Mouse (Mus musculus) myocyte (in vitro differentiated cells): ENCODE measurements at regions not wholly inside any gene's neighbourhood (a gene's known extent, or its start where the extent isn't known, plus 50 kb on each side); places are given as distances from the start of the nearest gene placed in this dataset.

ENCODE experiments used
- MAX ChIP-seq: IDR thresholded peaks from one replicate; pipeline ENCODE4 v1.6.1; 2011; ENCODE audit warnings: low read depth, mild to moderate bottlenecking, control low read depth
- MYOD1 ChIP-seq, 3 experiments: IDR thresholded peaks; one replicate each; pipeline ENCODE4 v1.6.1; 2011; ENCODE audit warnings: control low read depth in 2 of 3, low read depth in 2 of 3, mild to moderate bottlenecking in 2 of 3, moderate library complexity in 1 of 3; ENCODE audit not compliant: insufficient read length in 2 of 3, control insufficient read depth in 1 of 3
- POLR2A ChIP-seq: IDR thresholded peaks from one replicate; pipeline ENCODE4 v1.6.1; 2011; ENCODE audit warnings: low read depth, mild to moderate bottlenecking, control low read depth, moderate library complexity; ENCODE audit not compliant: insufficient read length
- REST ChIP-seq: IDR thresholded peaks from one replicate; pipeline ENCODE4 v1.6.1; 2011; ENCODE audit warnings: mild to moderate bottlenecking, control low read depth, moderate library complexity; ENCODE audit not compliant: insufficient read depth, insufficient read length
- USF1 ChIP-seq: IDR thresholded peaks from one replicate; pipeline ENCODE4 v1.6.1; 2011; ENCODE audit warnings: low read depth, mild to moderate bottlenecking, control low read depth, moderate library complexity

DNA sequence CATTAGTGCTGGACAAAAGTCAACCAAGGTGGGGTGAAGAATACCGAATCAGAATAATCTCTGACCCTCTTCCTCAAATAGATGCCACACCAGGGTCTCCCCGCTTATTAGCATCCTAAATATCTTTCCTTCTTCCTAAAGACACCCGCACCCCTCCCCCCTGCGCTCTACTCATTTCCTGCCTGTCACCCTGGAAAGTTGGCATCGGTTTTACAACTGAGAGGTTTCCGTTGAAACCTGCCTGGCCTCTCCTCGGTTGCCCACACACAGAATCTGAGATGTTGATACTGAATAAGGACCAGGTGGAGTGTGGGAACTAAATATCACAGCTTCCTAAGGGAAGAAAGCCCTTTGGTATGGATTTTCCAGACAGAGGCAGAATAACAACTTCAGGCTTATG, 137.4 kb upstream of the Adamts18 start:
- no peak for TF ChIP-seq REST
- TF ChIP-seq POLR2A, result no peak
- no peak for TF ChIP-seq USF1
- TF ChIP-seq MAX, result no peak
- no peak for TF ChIP-seq MYOD1 (IDR thresholded peaks at IDR 0.05; ENCODE audit: control insufficient read depth in 1 of 3, insufficient read length in 2 of 3, low read depth in 2 of 3)
